Mouse (Mus musculus) stomach, embryonic 15.5 days (tissue): Measurements from ENCODE around the gene Cdk5. TPM values are rescaled to one million over a fixed set of nuclear protein-coding genes. Genes with fewer than 3 reads are reported as not detected.
A peak's percentile ranks its signal among the peaks of the same experiment; 100 is the strongest.
"Not testable (repeated sequence)": the region's sequence is repeated elsewhere in the genome, so short reads cannot be mapped to it uniquely, and the experiment has no call there.

Experiments used
- ATAC-seq: fragments of 200-750 bp; cut with Nextera tagmentation; 2 replicates; pipeline ENCODE4 v1.8.0; 2017; ENCODE audit warnings: low read depth, moderate number of reproducible peaks, moderate TSS enrichment; ENCODE audit not compliant: insufficient read depth, low FRiP score
- H3K27ac ChIP-seq: fragments of 300-500 bp; sonication (generic); 2 replicates; pipeline ENCODE4 v1.5.1; 2015; ENCODE audit warnings: mild to moderate bottlenecking, inconsistent platforms
- H3K27me3 ChIP-seq: fragments of 300-500 bp; sonication (generic); replicated peaks from 2 replicates; pipeline ENCODE4 v1.6.1; 2015; ENCODE audit warnings: inconsistent platforms
- H3K36me3 ChIP-seq: fragments of 300-500 bp; sonication (generic); 2 replicates; pipeline ENCODE4 v1.6.1; 2015; ENCODE audit warnings: inconsistent platforms
- H3K4me1 ChIP-seq: fragments of 300-500 bp; sonication (generic); 2 replicates; pipeline ENCODE4 v1.6.1; 2015; ENCODE audit warnings: inconsistent platforms
- H3K4me2 ChIP-seq: fragments of 300-500 bp; sonication (generic); 2 replicates; pipeline ENCODE4 v1.6.1; 2015; ENCODE audit warnings: mild to moderate bottlenecking, inconsistent platforms
- H3K4me3 ChIP-seq: fragments of 300-500 bp; sonication (generic); replicated peaks from 2 replicates; pipeline ENCODE4 v1.5.1; 2015; ENCODE audit warnings: inconsistent platforms
- H3K9ac ChIP-seq: fragments of 300-500 bp; sonication (generic); 2 replicates; pipeline ENCODE4 v1.6.1; 2015; ENCODE audit warnings: inconsistent platforms
- H3K9me3 ChIP-seq: fragments of 300-500 bp; sonication (generic); 2 replicates; pipeline ENCODE4 v1.6.1; 2016; ENCODE audit warnings: inconsistent platforms
- WGBS: fragments of 180-500 bp; shearing (Covaris S2); methylation state at CpG from one replicate; pipeline ENCODE4 v1.1.7; 2015; 5-methylcytosine and 5-hydroxymethylcytosine counted together
- polyA plus RNA-seq: library from polyadenylated mRNA; unstranded; fragments of >200 nt; fragmentation: Nextera tagmentation; extraction: Ambion mirVana; gene quantifications from 2 replicates; pipeline ENCODE4 v1.2.1, GENCODE M21; 2015

Cdk5 gene
- polyA plus RNA-seq, 1 experiment from 2014 or later: 37.3 TPM

- Histone ChIP-seq H3K27ac (no peak overlapping the region), H3K9ac (no peak overlapping the region), H3K9me3 (no peaks in the 10 kb centered on the region), H3K4me1 (peaks cover 8% of the 10 kb centered on the region), H3K4me3 (no peak overlapping the region), H3K4me2 (no peak overlapping the region), H3K36me3 (no peaks in the 10 kb centered on the region), H3K27me3 (no peaks in the 10 kb centered on the region)
- WGBS: 87% methylated on average over 2 of the region's 2 CpGs
- ATAC-seq: no peak
Measured at GRCm38 (mm10) chr5:24412063-24412462, 11.3 kb downstream of the Cdk5 start.

GRCm38 (mm10) chr5:24409466-24409865 is 13.9 kb downstream of the Cdk5 start:
- Histone ChIP-seq H3K9ac (no peak overlapping the region), H3K9me3 (no peaks in the 10 kb centered on the region), H3K36me3 (peaks cover 6% of the 10 kb centered on the region; the same call in 1 of the 2 replicates), H3K27me3 (no peaks in the 10 kb centered on the region), H3K4me2 (no peak overlapping the region), H3K27ac (no peak overlapping the region), H3K4me1 (0 out of 2 replicates have a peak, but pooled peaks cover 3% of the 10 kb centered on the region), H3K4me3 (no peak overlapping the region)
- ATAC-seq: no peak
- 92% methylated on average over 2 of the region's 2 CpGs for WGBS

GRCm38 (mm10) chr5:24408651-24409050 is 14.7 kb downstream of the Cdk5 start:
- H3K27ac ChIP-seq: no peak overlapping the region
- H3K9me3 ChIP-seq: no peaks in the 10 kb centered on the region
- no peak overlapping the region for H3K4me2 ChIP-seq
- peaks cover 11% of the 10 kb centered on the region for H3K36me3 ChIP-seq
- 88% methylated on average over 13 of the region's 13 CpGs for WGBS
- H3K4me1 ChIP-seq: 0 out of 2 replicates have a peak, but pooled peaks cover 2% of the 10 kb centered on the region
- H3K9ac ChIP-seq: no peak overlapping the region
- no peak for ATAC-seq
- H3K4me3 ChIP-seq: no peak overlapping the region
- no peaks in the 10 kb centered on the region for H3K27me3 ChIP-seq

GRCm38 (mm10) chr5:24405389-24405876 is 17.9 kb downstream of the Cdk5 start:
- 69% methylated on average over 3 of the region's 3 CpGs for WGBS
- Histone ChIP-seq H3K9ac (no peak overlapping the region), H3K36me3 (peaks cover 16% of the 10 kb centered on the region), H3K9me3 (no peaks in the 10 kb centered on the region), H3K27ac (no peak overlapping the region), H3K4me1 (no peaks in the 10 kb centered on the region), H3K4me2 (no peak overlapping the region), H3K27me3 (no peaks in the 10 kb centered on the region), H3K4me3 (no peak overlapping the region)
- no peak for ATAC-seq

- no peak overlapping the region for H3K4me3 ChIP-seq
- no peak overlapping the region for H3K9ac ChIP-seq
- no peaks in the 10 kb centered on the region for H3K27me3 ChIP-seq
- H3K27ac ChIP-seq: no peak overlapping the region
- 76% methylated on average over 6 of the region's 6 CpGs for WGBS
- ATAC-seq: no peak
- H3K36me3 ChIP-seq: peaks cover 16% of the 10 kb centered on the region
- no peaks in the 10 kb centered on the region for H3K4me1 ChIP-seq
- no peaks in the 10 kb centered on the region for H3K9me3 ChIP-seq
- H3K4me2 ChIP-seq: no peak overlapping the region
Measured at GRCm38 (mm10) chr5:24404594-24405360, 18.6 kb downstream of the Cdk5 start.

GRCm38 (mm10) chr5:24401969-24402368 is 21.4 kb downstream of the Cdk5 start:
- Histone ChIP-seq H3K9me3 (no peaks in the 10 kb centered on the region), H3K36me3 (peaks cover 16% of the 10 kb centered on the region), H3K27me3 (no peaks in the 10 kb centered on the region), H3K4me2 (no peak overlapping the region), H3K9ac (no peak overlapping the region), H3K27ac (no peak overlapping the region), H3K4me3 (no peak overlapping the region), H3K4me1 (no peaks in the 10 kb centered on the region)
- 0 out of 2 replicates have a peak, but pooled peaks have one; percentile 32 for ATAC-seq
- 70% methylated on average over 9 of the region's 9 CpGs for WGBS

GRCm38 (mm10) chr5:24400911-24401605 is 22.3 kb downstream of the Cdk5 start:
- Histone ChIP-seq H3K4me3 (no peak overlapping the region), H3K9me3 (no peaks in the 10 kb centered on the region), H3K27me3 (no peaks in the 10 kb centered on the region), H3K4me1 (no peaks in the 10 kb centered on the region), H3K9ac (no peak overlapping the region), H3K36me3 (peaks cover 15% of the 10 kb centered on the region; the same call in 1 of the 2 replicates), H3K4me2 (no peak overlapping the region), H3K27ac (no peak overlapping the region)
- WGBS: 87% methylated on average over 5 of the region's 5 CpGs
- no peak for ATAC-seq

GRCm38 (mm10) chr5:24400362-24400761 is 23.0 kb downstream of the Cdk5 start:
- Histone ChIP-seq H3K27ac (no peak overlapping the region), H3K36me3 (peaks cover 10% of the 10 kb centered on the region; the same call in 1 of the 2 replicates), H3K4me1 (no peaks in the 10 kb centered on the region), H3K27me3 (no peaks in the 10 kb centered on the region), H3K4me3 (no peak overlapping the region), H3K9me3 (no peaks in the 10 kb centered on the region), H3K9ac (no peak overlapping the region), H3K4me2 (no peak overlapping the region)
- no peak for ATAC-seq
- WGBS: 83% methylated on average over 11 of the region's 11 CpGs

- Histone ChIP-seq H3K4me3 (no peak overlapping the region), H3K27ac (no peak overlapping the region), H3K4me2 (no peak overlapping the region), H3K27me3 (no peaks in the 10 kb centered on the region), H3K9me3 (no peaks in the 10 kb centered on the region), H3K36me3 (peaks cover 10% of the 10 kb centered on the region; the same call in 1 of the 2 replicates), H3K9ac (no peak overlapping the region), H3K4me1 (peaks cover 5% of the 10 kb centered on the region; the same call in 1 of the 2 replicates)
- no peak for ATAC-seq
- 91% methylated on average over 10 of the region's 10 CpGs for WGBS
Measured at GRCm38 (mm10) chr5:24399686-24400085, 23.6 kb downstream of the Cdk5 start.

- 84% methylated on average over 6 of the region's 6 CpGs for WGBS
- H3K4me2 ChIP-seq, ATAC-seq, H3K4me1 ChIP-seq, H3K4me3 ChIP-seq, H3K9me3 ChIP-seq, H3K27ac ChIP-seq, H3K9ac ChIP-seq, H3K36me3 ChIP-seq, H3K27me3 ChIP-seq: not testable (repeated sequence)
Measured at GRCm38 (mm10) chr5:24396254-24396653, 27.1 kb downstream of the Cdk5 start.

- H3K9ac ChIP-seq: peak overlapping the region; percentile 44; the same call in 1 of the 2 replicates
- ATAC-seq: peak; percentile 97
- under 1% methylated on average over 36 of the region's 36 CpGs for WGBS
Measured at GRCm38 (mm10) chr5:24394165-24394894, 29.0 kb downstream of the Cdk5 start.

More at GRCm38 (mm10) chr5:24394165-24394894, 29.0 kb downstream of the Cdk5 start:
- no peaks in the 10 kb centered on the region for H3K36me3 ChIP-seq
- H3K4me2 ChIP-seq: peak overlapping the region; percentile 75
- H3K27me3 ChIP-seq: no peaks in the 10 kb centered on the region
- peaks cover 9% of the 10 kb centered on the region; the same call in 1 of the 2 replicates for H3K4me1 ChIP-seq
- peak overlapping the region; percentile 58 for H3K4me3 ChIP-seq
- H3K9me3 ChIP-seq: no peaks in the 10 kb centered on the region
- peak overlapping the region; percentile 83 for H3K27ac ChIP-seq
